Mouse (Mus musculus): ENCODE measurements around the gene Klhl12. TPM values are rescaled to one million over a fixed set of nuclear protein-coding genes. Genes with fewer than 3 reads are reported as not detected.

Klhl12 gene
- polyA plus RNA-seq, 1 experiment from 2014 or later = 7.2 TPM

DNA sequence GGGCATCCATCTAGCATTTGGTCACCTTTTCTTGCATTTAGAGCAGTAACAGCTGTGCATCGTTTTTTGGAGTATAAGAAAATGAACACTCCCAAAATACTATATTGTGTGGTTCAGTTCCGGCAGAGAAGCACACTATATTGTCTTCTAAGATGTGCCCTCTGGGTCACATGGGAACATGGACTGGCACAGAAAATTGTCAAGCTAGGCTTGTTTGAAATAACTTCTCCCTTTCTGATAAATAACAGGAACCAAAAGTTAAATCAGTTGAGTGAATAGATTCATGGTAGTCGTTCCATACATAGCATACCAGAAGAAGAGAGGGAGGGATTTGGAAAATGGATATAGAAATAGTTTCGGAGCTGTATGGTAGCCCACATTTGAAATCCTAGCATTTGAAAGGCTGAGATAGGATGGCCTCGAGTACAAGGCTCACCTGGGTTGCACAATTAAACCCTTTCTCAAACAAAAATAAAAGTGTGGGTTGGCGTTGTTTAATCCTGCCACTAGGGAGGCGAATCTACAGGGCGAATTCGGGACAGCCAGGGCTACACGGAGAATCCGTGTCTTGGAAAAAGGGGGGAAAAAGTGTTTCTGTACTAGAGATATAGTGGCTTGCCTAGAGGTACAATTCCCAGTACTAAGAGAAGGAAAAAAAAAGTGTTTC lies 40.7 kb upstream of the Klhl12 start:
- WGBS = 10% methylated on average over 11 of the region's 11 CpGs
- peaks cover 12% of the 10 kb centered on the region; the same call in 1 of the 2 replicates for H3K4me1 ChIP-seq (replicated peaks; ENCODE audit: control insufficient read depth, insufficient read depth, low read length)
- H3K27ac ChIP-seq (ENCODE audit: low read depth, low read length) = peak overlapping the region; percentile 92
- peak overlapping the region; percentile 89 for H3K4me3 ChIP-seq (ENCODE audit: low read depth, low read length)
- H3K9ac ChIP-seq (ENCODE audit: low read depth, low read length) = peak overlapping the region; percentile 95; the same call in 1 of the 2 replicates
- peak overlapping the region; percentile 61 for H3K4me2 ChIP-seq (replicated peaks; ENCODE audit: low read depth)
- H3K27me3 ChIP-seq (replicated peaks; ENCODE audit: control insufficient read depth, insufficient read depth, low read length) = no peaks in the 10 kb centered on the region
- H3K36me3 ChIP-seq (ENCODE audit: control insufficient read depth, insufficient read depth) = peaks cover 11% of the 10 kb centered on the region
- peak; percentile 52 for ATAC-seq
- peak; percentile 62 for TF ChIP-seq CTCF (IDR thresholded peaks at IDR 0.05; ENCODE audit: low read depth)
- no peaks in the 10 kb centered on the region for H3K9me3 ChIP-seq (ENCODE audit: control insufficient read depth)

DNA sequence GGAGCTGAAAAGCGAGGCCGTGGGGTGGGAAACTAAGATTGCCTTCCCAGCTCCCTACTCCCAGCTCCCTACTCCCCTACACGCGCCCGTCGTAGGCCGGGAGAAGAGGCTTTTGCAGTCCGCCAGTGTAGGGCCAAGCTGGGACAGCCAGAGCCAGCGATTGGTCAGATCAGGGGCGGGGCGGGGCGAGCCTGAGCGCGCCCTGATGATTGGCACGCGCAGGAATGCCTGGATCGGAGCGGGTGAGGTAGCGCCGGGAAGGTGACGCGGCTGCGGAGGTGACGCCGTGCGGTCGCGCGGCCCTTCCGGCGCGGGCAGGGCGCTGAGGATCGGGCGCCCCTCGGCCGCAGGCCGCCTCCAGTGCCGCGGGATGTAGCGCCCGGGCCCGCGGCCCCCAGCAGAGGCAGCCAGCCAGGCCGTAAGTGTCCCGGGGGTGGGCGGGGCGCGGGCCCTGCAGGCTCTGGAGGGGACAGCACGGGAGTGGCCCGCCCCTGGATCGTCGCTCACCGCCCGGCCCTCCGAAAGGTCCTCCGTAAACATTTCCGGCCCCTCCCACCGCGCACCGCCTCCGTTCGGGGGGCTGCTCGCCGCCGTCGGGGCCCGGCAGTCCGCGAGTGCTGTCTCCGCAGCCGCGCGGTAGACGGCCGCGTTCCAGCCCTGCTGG lies 40.0 kb upstream of the Klhl12 start, which contains the start of gene Adipor1:
Gene Adipor1, plus strand, starts transcription at position 211 of the 664 bp plus-strand sequence.
- no peaks in the 10 kb centered on the region for H3K27me3 ChIP-seq (replicated peaks; ENCODE audit: control insufficient read depth, insufficient read depth, low read length)
- peaks cover 16% of the 10 kb centered on the region for H3K4me1 ChIP-seq (replicated peaks; ENCODE audit: control insufficient read depth, insufficient read depth, low read length)
- H3K4me3 ChIP-seq (ENCODE audit: low read depth, low read length) = peak within 1 kb of the TSS; percentile 89
- WGBS = under 1% methylated on average over 54 of the region's 77 CpGs
- H3K9me3 ChIP-seq (ENCODE audit: control insufficient read depth) = no peaks in the 10 kb centered on the region
- ATAC-seq = peak; percentile 99
- no peak for TF ChIP-seq CTCF (IDR thresholded peaks at IDR 0.05; ENCODE audit: low read depth)
- H3K4me2 ChIP-seq (replicated peaks; ENCODE audit: low read depth) = peak within 1 kb of the TSS; percentile 61
- H3K27ac ChIP-seq (ENCODE audit: low read depth, low read length) = peak within 1 kb of the TSS; percentile 92
- peaks cover 9% of the 10 kb centered on the region for H3K36me3 ChIP-seq (ENCODE audit: control insufficient read depth, insufficient read depth)
- peak within 1 kb of the TSS; percentile 95 for H3K9ac ChIP-seq (ENCODE audit: low read depth, low read length)

DNA sequence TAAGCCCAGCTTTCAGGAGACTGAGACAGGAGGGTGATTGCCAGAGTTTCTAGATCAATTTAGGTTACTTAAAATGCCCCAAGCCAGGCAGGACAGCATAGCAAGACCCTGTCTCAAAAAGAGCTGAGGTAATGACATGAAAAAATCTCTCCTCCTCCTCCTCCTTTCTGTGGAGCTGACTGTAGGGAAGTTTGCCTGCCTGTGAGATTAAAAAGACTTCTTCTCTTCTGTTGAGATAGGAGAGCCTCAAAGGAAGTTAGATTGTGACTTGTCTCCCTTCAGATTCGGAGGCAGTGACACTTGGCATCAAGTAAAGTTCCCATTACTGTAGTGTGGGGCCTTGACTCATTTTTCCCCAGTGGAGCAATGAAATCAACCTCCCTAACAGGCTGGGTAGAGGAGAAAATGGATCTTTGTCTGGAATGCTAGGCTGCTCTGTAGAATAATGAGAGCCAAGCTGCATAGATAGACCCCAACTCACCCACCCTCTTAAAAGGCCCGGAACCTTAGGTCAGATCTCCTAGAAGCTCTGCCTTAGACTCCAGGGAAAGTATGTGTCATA lies 36.8 kb upstream of the Klhl12 start:
- Histone ChIP-seq H3K27ac (ENCODE audit: low read depth, low read length) (peak overlapping the region; percentile 65; the same call in 1 of the 2 replicates), H3K27me3 (replicated peaks; ENCODE audit: control insufficient read depth, insufficient read depth, low read length) (no peaks in the 10 kb centered on the region), H3K9me3 (ENCODE audit: control insufficient read depth) (no peaks in the 10 kb centered on the region), H3K4me2 (replicated peaks; ENCODE audit: low read depth) (no peak overlapping the region), H3K9ac (ENCODE audit: low read depth, low read length) (no peak overlapping the region), H3K4me1 (replicated peaks; ENCODE audit: control insufficient read depth, insufficient read depth, low read length) (peaks cover 22% of the 10 kb centered on the region), H3K4me3 (ENCODE audit: low read depth, low read length) (no peak overlapping the region), H3K36me3 (ENCODE audit: control insufficient read depth, insufficient read depth) (peaks cover 8% of the 10 kb centered on the region)
- no peak for TF ChIP-seq CTCF (IDR thresholded peaks at IDR 0.05; ENCODE audit: low read depth)
- no peak for ATAC-seq
- 64% methylated on average over 2 of the region's 2 CpGs for WGBS

DNA sequence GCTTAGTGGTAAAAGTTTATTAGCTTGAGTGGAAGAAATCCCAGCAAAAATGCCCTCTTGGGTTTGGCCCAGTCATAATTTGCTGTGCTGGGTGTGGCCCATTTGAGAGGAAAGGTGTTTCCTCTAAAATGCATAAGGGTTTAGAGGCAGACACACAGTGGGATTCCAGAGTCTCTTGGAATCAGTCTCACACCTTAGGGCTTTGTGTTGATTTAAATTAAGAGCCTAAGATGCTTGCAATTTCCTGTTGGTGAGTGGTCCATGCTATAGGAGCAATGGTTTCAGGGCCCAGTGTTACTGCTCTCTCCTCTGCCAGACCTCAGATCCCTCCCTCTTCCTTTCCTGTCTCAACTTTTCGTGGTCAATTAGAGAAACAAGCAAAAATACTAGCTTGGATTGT lies 36.2 kb upstream of the Klhl12 start:
- H3K27me3 ChIP-seq (replicated peaks; ENCODE audit: control insufficient read depth, insufficient read depth, low read length) = no peaks in the 10 kb centered on the region
- 16% methylated on average over 1 of the region's 1 CpGs for WGBS
- no peak overlapping the region for H3K9ac ChIP-seq (ENCODE audit: low read depth, low read length)
- peaks cover 22% of the 10 kb centered on the region for H3K4me1 ChIP-seq (replicated peaks; ENCODE audit: control insufficient read depth, insufficient read depth, low read length)
- H3K9me3 ChIP-seq (ENCODE audit: control insufficient read depth) = no peaks in the 10 kb centered on the region
- no peak overlapping the region for H3K4me3 ChIP-seq (ENCODE audit: low read depth, low read length)
- ATAC-seq = no peak
- H3K27ac ChIP-seq (ENCODE audit: low read depth, low read length) = peak overlapping the region; percentile 65
- H3K36me3 ChIP-seq (ENCODE audit: control insufficient read depth, insufficient read depth) = peaks cover 13% of the 10 kb centered on the region
- no peak for TF ChIP-seq CTCF (IDR thresholded peaks at IDR 0.05; ENCODE audit: low read depth)
- H3K4me2 ChIP-seq (replicated peaks; ENCODE audit: low read depth) = peak overlapping the region; percentile 25; the same call in 1 of the 2 replicates

DNA sequence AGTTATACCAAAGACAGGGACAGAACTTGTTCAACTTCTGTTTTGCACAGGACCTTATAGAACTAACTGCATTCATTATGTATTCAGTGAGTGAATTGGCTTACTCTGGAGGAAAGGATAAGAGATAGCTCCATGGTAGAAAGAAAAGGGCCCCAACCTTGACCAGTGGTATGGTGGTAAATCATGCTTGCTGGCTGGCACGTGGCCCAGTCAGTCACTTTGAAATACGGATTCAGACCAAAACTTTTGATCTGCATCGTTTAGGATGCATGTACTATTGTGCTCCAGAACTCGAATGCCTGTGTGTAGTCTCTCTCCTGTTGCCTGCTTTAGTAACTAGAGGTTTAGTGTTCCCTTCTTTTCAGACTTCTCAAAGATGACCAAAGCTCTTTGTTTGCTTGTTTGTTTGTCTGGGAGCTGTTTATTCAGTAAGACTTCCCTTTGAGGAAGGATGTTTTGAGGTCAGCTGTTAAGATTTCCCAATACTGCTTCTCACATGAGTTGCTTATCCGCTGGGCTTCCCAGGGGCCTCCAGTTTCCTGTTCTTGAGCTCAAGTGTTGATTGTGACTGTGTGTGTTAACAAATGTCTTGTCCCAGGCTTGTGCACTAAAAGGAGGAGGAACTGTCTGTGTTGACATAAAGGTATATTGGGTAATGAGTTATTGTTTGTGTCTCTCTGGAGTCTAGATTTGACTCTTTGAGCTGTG lies 35.4 kb upstream of the Klhl12 start:
- no peaks in the 10 kb centered on the region for H3K9me3 ChIP-seq (ENCODE audit: control insufficient read depth)
- peak overlapping the region; percentile 25; the same call in 1 of the 2 replicates for H3K4me2 ChIP-seq (replicated peaks; ENCODE audit: low read depth)
- peaks cover 19% of the 10 kb centered on the region for H3K36me3 ChIP-seq (ENCODE audit: control insufficient read depth, insufficient read depth)
- peaks cover 22% of the 10 kb centered on the region for H3K4me1 ChIP-seq (replicated peaks; ENCODE audit: control insufficient read depth, insufficient read depth, low read length)
- H3K4me3 ChIP-seq (ENCODE audit: low read depth, low read length) = no peak overlapping the region
- TF ChIP-seq CTCF (IDR thresholded peaks at IDR 0.05; ENCODE audit: low read depth) = no peak
- no peaks in the 10 kb centered on the region for H3K27me3 ChIP-seq (replicated peaks; ENCODE audit: control insufficient read depth, insufficient read depth, low read length)
- peak overlapping the region; percentile 65 for H3K27ac ChIP-seq (ENCODE audit: low read depth, low read length)
- no peak overlapping the region for H3K9ac ChIP-seq (ENCODE audit: low read depth, low read length)
- 18% methylated on average over 5 of the region's 5 CpGs for WGBS
- ATAC-seq = no peak

DNA sequence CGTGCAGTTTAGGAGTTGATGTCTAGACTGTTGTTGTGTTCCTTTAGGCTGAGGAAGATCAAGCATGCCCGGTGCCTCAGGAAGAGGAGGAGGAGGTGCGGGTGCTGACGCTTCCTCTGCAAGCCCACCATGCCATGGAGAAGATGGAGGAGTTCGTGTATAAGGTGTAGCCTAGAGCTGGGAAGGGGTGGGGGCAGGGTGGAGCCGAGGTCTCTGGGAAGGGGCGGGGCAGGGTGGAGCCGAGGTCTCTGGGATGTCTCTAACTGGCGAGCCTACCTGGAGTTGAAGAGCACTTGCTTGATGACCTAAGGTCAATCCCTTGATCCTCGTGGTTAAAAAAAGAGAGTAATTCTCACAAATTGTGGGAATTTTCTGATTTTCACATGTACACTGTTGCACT lies 31.4 kb upstream of the Klhl12 start:
- Histone ChIP-seq H3K4me1 (replicated peaks; ENCODE audit: control insufficient read depth, insufficient read depth, low read length) (peaks cover 17% of the 10 kb centered on the region), H3K27ac (ENCODE audit: low read depth, low read length) (no peak overlapping the region), H3K9ac (ENCODE audit: low read depth, low read length) (no peak overlapping the region), H3K36me3 (ENCODE audit: control insufficient read depth, insufficient read depth) (peaks cover 56% of the 10 kb centered on the region), H3K4me3 (ENCODE audit: low read depth, low read length) (no peak overlapping the region), H3K4me2 (replicated peaks; ENCODE audit: low read depth) (no peak overlapping the region), H3K27me3 (replicated peaks; ENCODE audit: control insufficient read depth, insufficient read depth, low read length) (no peaks in the 10 kb centered on the region), H3K9me3 (ENCODE audit: control insufficient read depth) (no peaks in the 10 kb centered on the region)
- ATAC-seq = no peak
- TF ChIP-seq CTCF (IDR thresholded peaks at IDR 0.05; ENCODE audit: low read depth) = no peak
- WGBS = 56% methylated on average over 10 of the region's 10 CpGs

All from intestine, postnatal 0 days (tissue).